Mouse (Mus musculus) liver, embryonic 11.5 days (tissue): Measurements from ENCODE around the gene Klhl34. TPM values are rescaled to one million over a fixed set of nuclear protein-coding genes. Genes with fewer than 3 reads are reported as not detected.
A peak's percentile ranks its signal among the peaks of the same experiment; 100 is the strongest.

Source experiments
- ATAC-seq: fragments of 200-750 bp; cut with Nextera tagmentation; replicated peaks from 2 replicates; pipeline ENCODE4 v1.8.0; 2017; ENCODE audit warnings: moderate number of reproducible peaks, mild to moderate bottlenecking, moderate TSS enrichment, moderate library complexity; ENCODE audit not compliant: low FRiP score
- DNase-seq: peaks from one replicate; pipeline ENCODE4 v3.0.0-alpha.2; 2017; ENCODE audit warnings: low spot score
- H3K27ac ChIP-seq: fragments of 300-500 bp; sonication (generic); 2 replicates; pipeline ENCODE4 v1.5.1; 2014; ENCODE audit warnings: mild to moderate bottlenecking, low read depth, low read length, control low read depth
- H3K27me3 ChIP-seq: fragments of 300-500 bp; sonication (generic); replicated peaks from 2 replicates; pipeline ENCODE4 v1.6.1; 2014; ENCODE audit warnings: low read length, mixed read lengths; ENCODE audit not compliant: control insufficient read depth, insufficient read depth
- H3K36me3 ChIP-seq: fragments of 300-500 bp; sonication (generic); 2 replicates; pipeline ENCODE4 v1.6.1; 2014; ENCODE audit warnings: mild to moderate bottlenecking, low read length, moderate library complexity, mixed read lengths; ENCODE audit not compliant: control insufficient read depth, insufficient read depth
- H3K4me1 ChIP-seq: fragments of 300-500 bp; sonication (generic); replicated peaks from 2 replicates; pipeline ENCODE4 v1.6.1; 2014; ENCODE audit warnings: low read length, mixed read lengths; ENCODE audit not compliant: control insufficient read depth, insufficient read depth
- H3K4me2 ChIP-seq: fragments of 300-500 bp; sonication (generic); 2 replicates; pipeline ENCODE4 v1.6.1; 2014; ENCODE audit warnings: mild to moderate bottlenecking, control low read depth, moderate library complexity
- H3K4me3 ChIP-seq: fragments of 300-500 bp; sonication (generic); 2 replicates; pipeline ENCODE4 v1.5.1; 2014; ENCODE audit warnings: low read depth, low read length, control low read depth
- H3K9ac ChIP-seq: fragments of 300-500 bp; sonication (generic); 2 replicates; pipeline ENCODE4 v1.6.1; 2014; ENCODE audit warnings: low read depth, low read length, control low read depth
- H3K9me3 ChIP-seq: fragments of 300-500 bp; sonication (generic); 2 replicates; pipeline ENCODE4 v1.6.1; 2016; ENCODE audit warnings: low read length, inconsistent platforms, mixed read lengths; ENCODE audit not compliant: control insufficient read depth
- WGBS: fragments of 180-500 bp; shearing (Covaris S2); extraction: QIAGEN DNeasy Blood & Tissue Kit; methylation state at CpG from one replicate; pipeline ENCODE4 v1.1.7; 2014; 5-methylcytosine and 5-hydroxymethylcytosine counted together
- polyA plus RNA-seq: library from polyadenylated mRNA; unstranded; fragments of >200 nt; fragmentation: Nextera tagmentation; extraction: Ambion mirVana; gene quantifications from 2 replicates; pipeline ENCODE4 v1.2.1, GENCODE M21; 2014

Gene Klhl34
- 0.12 and 0.33 TPM in 2 replicates for polyA plus RNA-seq

- DNase-seq: peak; percentile 30
- H3K4me3 ChIP-seq: peak within 1 kb of the TSS; percentile 3; the same call in 1 of the 2 replicates
- no peak; the same call in 1 of the 2 replicates for ATAC-seq
These were observed at the start of gene Klhl34 for GRCm38 (mm10) chrX:157818207-157818920. Gene Klhl34, plus strand, starts transcription at chrX:157818435.

GRCm38 (mm10) chrX:157801669-157802068 lies 16.6 kb upstream of the Klhl34 start:
- Histone ChIP-seq H3K36me3 (no peaks in the 10 kb centered on the region), H3K4me2 (no peak overlapping the region), H3K4me1 (no peaks in the 10 kb centered on the region), H3K27ac (no peak overlapping the region), H3K27me3 (no peaks in the 10 kb centered on the region), H3K9ac (no peak overlapping the region), H3K9me3 (no peaks in the 10 kb centered on the region), H3K4me3 (no peak overlapping the region)
- DNase-seq: no peak
- no peak for ATAC-seq
- whole genome bisulfite sequencing: 80% methylated on average over 2 of the region's 2 CpGs

More at GRCm38 (mm10) chrX:157818207-157818920, at the start of gene Klhl34:
- Histone ChIP-seq H3K27ac (no peak within 1 kb of the TSS), H3K4me1 (no peaks in the 10 kb centered on the region), H3K4me2 (peak within 1 kb of the TSS; percentile 49), H3K9me3 (no peaks in the 10 kb centered on the region), H3K9ac (no peak within 1 kb of the TSS), H3K27me3 (peaks cover 8% of the 10 kb centered on the region), H3K36me3 (no peaks in the 10 kb centered on the region)
- WGBS: 40% methylated on average over 28 of the region's 28 CpGs

- H3K27ac ChIP-seq: no peak overlapping the region
- no peak overlapping the region for H3K9ac ChIP-seq
- ATAC-seq: no peak
- H3K9me3 ChIP-seq: no peaks in the 10 kb centered on the region
- no peak overlapping the region for H3K4me2 ChIP-seq
- no peak overlapping the region for H3K4me3 ChIP-seq
- no peaks in the 10 kb centered on the region for H3K36me3 ChIP-seq
- H3K4me1 ChIP-seq: no peaks in the 10 kb centered on the region
- H3K27me3 ChIP-seq: no peaks in the 10 kb centered on the region
- WGBS: 50% methylated on average over 1 of the region's 1 CpGs
- DNase-seq: no peak
These were observed 8.5 kb upstream of the Klhl34 start for GRCm38 (mm10) chrX:157809721-157810120.

GRCm38 (mm10) chrX:157817571-157818206 lies 546 bp upstream of the Klhl34 start:
- ATAC-seq: no peak; the same call in 1 of the 2 replicates
- Histone ChIP-seq H3K4me1 (no peaks in the 10 kb centered on the region), H3K9me3 (no peaks in the 10 kb centered on the region), H3K27me3 (peaks cover 8% of the 10 kb centered on the region), H3K4me2 (peak overlapping the region; percentile 49), H3K36me3 (no peaks in the 10 kb centered on the region), H3K9ac (no peak overlapping the region), H3K27ac (no peak overlapping the region), H3K4me3 (peak overlapping the region; percentile 3; the same call in 1 of the 2 replicates)
- peak; percentile 27 for DNase-seq
- WGBS: 19% methylated on average over 31 of the region's 31 CpGs

- H3K36me3 ChIP-seq: no peaks in the 10 kb centered on the region
- H3K9me3 ChIP-seq: no peaks in the 10 kb centered on the region
- H3K27ac ChIP-seq: no peak overlapping the region
- DNase-seq (no peak), ATAC-seq (no peak)
- 78% methylated on average over 13 of the region's 13 CpGs for WGBS
- H3K27me3 ChIP-seq: peaks cover 8% of the 10 kb centered on the region
- H3K4me2 ChIP-seq: no peak overlapping the region
- H3K9ac ChIP-seq: no peak overlapping the region
- no peak overlapping the region for H3K4me3 ChIP-seq
- H3K4me1 ChIP-seq: no peaks in the 10 kb centered on the region
These were observed 656 bp downstream of the Klhl34 start for GRCm38 (mm10) chrX:157818921-157819260.

- H3K36me3 ChIP-seq: no peaks in the 10 kb centered on the region
- no peak overlapping the region for H3K27ac ChIP-seq
- WGBS: 73% methylated on average over 4 of the region's 4 CpGs
- no peaks in the 10 kb centered on the region for H3K9me3 ChIP-seq
- H3K4me1 ChIP-seq: no peaks in the 10 kb centered on the region
- H3K9ac ChIP-seq: no peak overlapping the region
- DNase-seq: no peak
- H3K4me3 ChIP-seq: no peak overlapping the region
- ATAC-seq: no peak
- no peaks in the 10 kb centered on the region for H3K27me3 ChIP-seq
- no peak overlapping the region for H3K4me2 ChIP-seq
These were observed 11.7 kb downstream of the Klhl34 start for GRCm38 (mm10) chrX:157829983-157830382.

Other genes with a start within 250 kb of the Klhl34 start
- gene Yy2, start 249.4 kb upstream of the Klhl34 start, polyA plus RNA-seq: 4.1 and 4.2 TPM in 2 replicates
- gene Mbtps2, start 219.7 kb upstream of the Klhl34 start, polyA plus RNA-seq: 19.5 and 21.2 TPM in 2 replicates
- 0.79 and 3.7 TPM in 2 replicates for gene Smpx, start 119.5 kb upstream of the Klhl34 start, polyA plus RNA-seq
- 0.74 and 0.90 TPM in 2 replicates for gene Cnksr2, start 224.9 kb downstream of the Klhl34 start, polyA plus RNA-seq